Mouse (Mus musculus) large intestine, adult 2 months (tissue): ENCODE results near the gene Hapln4. TPM values are rescaled to one million over a fixed set of nuclear protein-coding genes. Genes with fewer than 3 reads are reported as not detected.
A peak's percentile ranks its signal among the peaks of the same experiment; 100 is the strongest.
"Not testable (repeated sequence)": the region's sequence is repeated elsewhere in the genome, so short reads cannot be mapped to it uniquely, and the experiment has no call there.

Source experiments
- DNase-seq: peaks from one replicate; pipeline ENCODE4 v3.0.0-alpha.2; 2012; ENCODE audit warnings: low read depth, low spot score
- WGBS: fragments of 180-500 bp; shearing (Covaris S2); methylation state at CpG from one replicate; pipeline ENCODE4 v1.1.7; 2018; 5-methylcytosine and 5-hydroxymethylcytosine counted together
- polyA plus RNA-seq: library from polyadenylated mRNA; depleted of rRNA; stranded (reverse); fragments of >200 nt; gene quantifications from 2 replicates; pipeline ENCODE4 v1.2.3, GENCODE M21; 2012; rRNA removed

Gene Hapln4
- polyA plus RNA-seq, result 0.42 and 0.70 TPM in 2 replicates

DNA sequence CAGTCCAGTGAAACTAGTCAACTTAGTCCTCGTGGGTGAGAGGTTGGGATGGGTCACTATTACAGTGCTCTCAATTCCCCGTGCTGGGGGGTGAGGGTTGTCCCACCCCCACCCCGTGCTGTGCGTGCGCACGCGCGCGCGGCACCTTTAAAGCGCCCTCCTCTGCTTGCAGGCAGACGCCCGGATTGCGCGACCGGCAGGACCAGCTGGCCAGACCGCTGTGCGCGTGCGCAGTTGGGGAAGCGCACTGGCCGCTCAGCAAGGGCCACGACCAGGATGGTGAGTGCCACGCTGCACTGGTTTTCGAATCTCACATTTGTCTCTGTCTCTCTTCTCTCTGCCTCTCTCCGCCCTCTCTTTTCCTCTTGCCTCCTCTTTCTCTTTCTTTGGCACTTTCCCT lies at the start of gene Hapln4:
Gene Hapln4, plus strand, starts transcription at position 173 of the 400 bp plus-strand sequence.
- DNase-seq, result no peak
- WGBS, result under 1% methylated on average over 26 of the region's 26 CpGs

DNA sequence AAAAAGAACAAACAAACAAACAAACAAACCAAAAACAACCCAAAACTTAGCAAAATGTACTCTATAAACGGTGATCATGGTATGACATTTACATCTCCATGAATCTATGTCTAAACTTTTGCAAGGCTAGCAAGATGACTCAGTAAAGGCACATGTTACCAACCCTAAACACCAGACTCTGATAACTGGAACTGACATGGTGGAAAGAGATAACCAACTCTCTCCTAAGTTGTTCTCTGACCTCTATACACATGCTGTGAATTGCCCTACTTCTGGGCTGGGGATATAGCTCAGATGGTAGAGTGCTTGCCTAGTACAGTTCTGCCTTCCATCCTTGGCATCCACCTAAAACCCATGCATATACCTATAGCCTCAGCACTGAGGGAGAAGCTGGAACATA lies 45.3 kb upstream of the Hapln4 start:
- no peak for DNase-seq
- WGBS, result 80% methylated on average over 1 of the region's 1 CpGs

DNA sequence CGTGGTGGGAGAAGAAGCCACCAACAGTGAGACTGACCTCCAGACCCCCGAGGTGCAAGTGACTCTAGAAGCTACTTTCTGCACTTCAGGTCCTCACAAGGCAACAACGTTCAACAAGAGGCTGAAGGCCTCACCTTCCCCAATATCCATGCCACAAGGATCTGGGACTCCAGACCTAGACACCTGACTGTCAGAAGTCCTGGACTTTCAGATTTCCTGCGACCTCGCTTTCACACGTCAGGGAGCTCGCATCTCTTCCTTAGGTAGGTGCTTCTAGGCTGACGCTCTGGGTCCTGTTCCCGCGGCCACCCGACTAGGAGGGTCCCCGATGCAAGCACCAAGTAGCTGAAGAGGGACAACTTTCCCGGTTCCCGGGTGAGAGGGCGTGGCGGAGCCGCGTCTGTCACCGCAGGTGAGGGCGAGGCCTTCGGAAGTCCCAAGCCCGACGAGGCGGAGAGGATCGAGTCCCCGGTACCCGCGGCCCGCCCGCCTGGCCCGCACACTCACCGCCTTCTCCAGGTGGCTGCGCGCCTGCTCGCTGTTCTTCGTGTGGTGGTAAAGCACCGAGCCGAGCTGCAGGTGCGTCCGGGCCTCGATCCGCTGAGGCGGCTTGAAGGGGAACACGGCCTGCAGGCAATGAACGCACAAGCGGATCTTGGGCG lies 41.2 kb upstream of the Hapln4 start:
- under 1% methylated on average over 47 of the region's 47 CpGs for WGBS
- DNase-seq, result no peak

DNA sequence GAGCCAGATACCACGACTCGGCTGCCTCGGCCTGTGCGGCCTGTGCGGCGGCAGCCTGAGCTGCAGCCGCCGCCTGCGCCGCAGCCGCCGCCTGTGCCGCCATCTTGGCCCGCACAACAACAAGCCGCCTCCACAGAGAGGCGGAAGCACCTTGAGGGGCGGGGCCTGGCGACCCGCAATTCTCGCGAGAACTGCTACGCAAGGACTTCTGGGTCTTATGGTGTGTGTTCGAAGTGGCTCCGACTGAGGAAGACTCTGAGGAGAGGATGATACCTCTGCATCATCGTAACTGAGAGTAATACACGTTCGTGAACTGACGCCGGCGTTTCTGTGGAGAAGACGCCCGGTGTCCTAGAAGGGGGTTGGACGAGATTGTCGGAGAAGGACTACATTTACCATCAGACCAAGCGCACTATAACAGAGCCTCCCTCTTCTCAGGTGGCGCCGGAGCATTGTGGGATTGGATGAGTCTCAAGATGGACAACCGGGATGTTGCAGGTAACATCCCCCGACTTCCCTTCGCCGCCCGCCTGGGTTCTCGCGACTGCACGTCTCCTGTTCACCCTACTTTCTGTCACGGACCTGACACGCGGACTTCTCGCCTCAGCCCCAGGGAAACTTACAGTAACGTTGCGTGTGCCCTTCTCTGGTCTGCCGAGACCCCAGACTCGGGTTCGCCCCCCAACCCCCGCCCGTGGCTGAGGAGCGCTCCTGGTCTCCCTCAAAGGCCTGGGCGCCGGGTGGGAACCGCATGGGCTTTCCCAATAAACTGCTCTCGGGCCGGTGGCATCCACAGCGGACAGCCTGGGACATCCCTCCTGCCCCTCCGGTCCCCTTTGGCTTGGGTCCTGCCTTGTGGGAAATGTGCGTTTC lies 40.4 kb upstream of the Hapln4 start, which contains the start of the genes Mau2 and Sugp1:
Gene Mau2, minus strand, starts transcription at position 152 of the 873 bp plus-strand sequence.
Gene Sugp1, plus strand, starts transcription at position 231 of the 873 bp plus-strand sequence.
- DNase-seq, result peak; percentile 79
- whole genome bisulfite sequencing, result under 1% methylated on average over 65 of the region's 65 CpGs

DNA sequence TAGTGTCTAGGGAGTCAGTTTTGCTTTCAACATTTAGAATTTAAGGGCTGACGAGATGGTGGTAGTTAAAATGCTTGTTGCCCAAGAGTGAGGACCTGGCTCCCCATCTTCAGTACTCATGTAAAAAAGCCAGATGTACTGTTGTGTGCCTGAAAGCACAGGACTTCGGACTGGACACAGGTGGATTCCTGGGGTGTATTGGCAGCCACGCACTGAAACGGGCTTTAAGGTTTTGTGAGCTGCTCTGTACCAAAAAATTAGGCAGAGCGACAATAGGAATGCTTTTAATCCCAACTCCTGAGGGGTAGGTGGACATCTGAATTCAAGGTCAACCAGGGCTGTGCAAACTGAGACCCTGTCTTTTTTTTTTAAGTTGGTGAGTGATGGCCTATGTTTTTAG lies 39.3 kb upstream of the Hapln4 start:
- WGBS, result 80% methylated on average over 5 of the region's 5 CpGs
- DNase-seq, result no peak

DNA sequence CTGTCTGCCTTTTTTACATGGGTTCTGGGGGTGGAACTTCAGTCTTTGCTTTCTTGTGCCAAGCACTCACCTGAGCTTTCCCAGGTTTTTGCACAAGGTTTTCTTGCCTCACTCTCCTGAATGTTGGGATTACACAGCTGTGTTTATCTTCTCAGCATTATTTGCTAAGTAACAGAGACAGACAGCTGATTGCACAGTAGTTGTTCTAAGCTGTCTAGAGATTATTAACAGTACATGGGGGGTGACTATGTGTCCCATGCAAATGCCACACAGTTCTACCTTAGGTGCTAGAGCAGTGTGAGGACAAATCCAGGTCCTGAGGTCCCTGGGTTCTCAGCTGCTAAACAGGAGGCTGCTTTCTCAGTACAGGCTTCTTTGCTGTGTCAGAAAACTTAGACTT lies 33.6 kb upstream of the Hapln4 start:
- DNase-seq, result no peak

DNA sequence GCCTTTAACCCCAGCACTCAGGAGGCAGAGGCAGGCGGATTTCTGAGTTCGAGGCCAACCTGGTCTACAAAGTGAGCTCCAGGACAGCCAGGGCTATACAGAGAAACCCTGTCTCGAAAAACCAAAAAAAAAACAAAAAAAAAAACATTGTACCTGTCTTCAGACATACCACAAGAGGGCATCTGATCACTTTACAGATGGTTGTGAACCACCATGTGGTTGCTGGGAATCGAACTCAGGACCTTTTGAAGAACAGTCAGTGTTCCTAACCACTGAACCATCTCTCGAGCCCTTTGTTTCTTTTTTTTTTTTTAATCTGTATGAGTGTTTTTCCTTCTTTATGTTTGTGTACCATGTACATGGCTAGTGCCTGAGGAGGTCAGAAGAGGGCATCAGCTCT lies 32.8 kb upstream of the Hapln4 start:
- 95% methylated on average over 5 of the region's 5 CpGs for WGBS
- DNase-seq, result not testable (repeated sequence)

DNA sequence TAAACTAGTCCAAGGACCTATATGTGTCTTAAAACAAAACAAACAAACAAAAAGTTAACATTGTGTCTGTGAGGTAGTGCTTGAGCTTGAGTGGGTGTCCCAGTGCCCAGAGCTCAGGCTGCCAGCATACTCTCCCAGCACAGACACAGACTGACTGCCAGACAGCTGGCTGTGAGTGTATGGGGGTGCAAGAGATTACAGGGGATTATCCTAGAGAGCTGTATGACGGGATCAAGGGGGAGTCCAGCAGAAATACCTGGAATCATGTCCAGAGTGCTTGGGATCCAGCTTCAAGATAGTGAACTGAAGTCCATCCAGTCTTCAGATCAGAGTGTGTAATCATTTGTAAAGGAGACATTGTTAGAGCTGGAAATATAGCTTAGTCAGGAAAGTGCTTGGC lies 25.5 kb upstream of the Hapln4 start:
- no peak for DNase-seq
- 94% methylated on average over 1 of the region's 1 CpGs for WGBS

DNA sequence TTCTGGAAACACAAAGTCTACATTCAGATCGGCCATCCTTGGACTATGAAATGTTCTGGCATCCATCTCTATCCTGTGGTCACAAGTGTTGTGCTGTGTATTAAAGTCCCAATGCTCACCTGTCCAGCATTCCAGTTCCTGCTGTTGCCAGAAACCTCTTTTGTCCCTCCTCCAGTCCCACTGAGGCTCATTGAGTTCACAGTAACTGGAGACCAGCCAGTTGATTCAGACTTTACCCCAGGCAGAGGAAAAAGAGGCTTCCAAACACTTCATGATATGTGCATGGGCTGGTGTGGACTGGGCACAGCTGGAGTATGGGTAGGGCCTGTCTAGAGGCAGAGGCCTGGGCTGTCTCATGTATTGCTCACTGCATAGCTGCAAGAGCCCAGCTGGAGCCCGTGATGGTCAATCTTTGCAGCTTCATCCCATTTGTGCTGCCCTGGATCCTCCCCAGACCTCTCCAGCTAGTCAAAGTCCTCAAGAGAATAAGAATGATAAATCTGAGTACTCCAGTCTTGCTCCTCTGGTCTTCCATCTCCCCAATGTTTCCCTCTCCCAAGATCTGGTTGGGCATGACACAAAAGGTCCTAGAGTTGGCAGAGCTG lies 11.3 kb upstream of the Hapln4 start:
- 82% methylated on average over 2 of the region's 2 CpGs for WGBS
- no peak for DNase-seq

DNA sequence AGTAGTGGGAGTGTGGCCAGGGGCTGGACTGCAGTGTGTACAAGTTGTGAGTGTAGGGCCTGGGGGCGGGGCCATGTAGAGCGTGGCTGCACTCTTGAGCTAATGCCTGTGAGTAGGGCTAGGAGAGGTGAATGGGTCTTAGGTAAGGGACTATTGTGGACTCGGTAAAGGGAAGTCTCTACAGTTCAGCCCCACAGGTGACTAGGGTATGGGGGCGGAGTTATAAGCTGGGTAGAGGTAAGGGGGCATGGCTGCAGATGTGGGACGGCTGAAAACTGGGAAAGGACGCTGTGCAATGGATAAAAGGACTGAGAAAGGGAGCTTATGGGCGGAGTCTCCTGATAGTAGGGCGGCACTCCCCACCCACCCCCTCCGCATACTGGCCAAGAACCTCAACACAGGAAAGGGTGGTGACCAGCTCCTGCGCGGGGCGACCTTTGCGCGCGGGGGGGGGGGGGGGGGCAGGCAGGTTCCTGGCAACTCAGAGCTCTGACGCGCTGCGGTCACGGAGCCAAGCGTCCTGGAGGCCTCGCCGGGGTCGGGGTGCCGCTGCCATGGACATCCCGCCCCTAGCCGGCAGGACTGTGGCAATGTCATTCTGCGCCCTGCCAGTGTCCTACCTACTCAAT lies 10.7 kb upstream of the Hapln4 start, which contains the start of gene Tm6sf2:
Gene Tm6sf2, plus strand, starts transcription at position 484 of the 629 bp plus-strand sequence.
- peak; percentile 27 for DNase-seq
- WGBS, result 7% methylated on average over 27 of the region's 27 CpGs

DNA sequence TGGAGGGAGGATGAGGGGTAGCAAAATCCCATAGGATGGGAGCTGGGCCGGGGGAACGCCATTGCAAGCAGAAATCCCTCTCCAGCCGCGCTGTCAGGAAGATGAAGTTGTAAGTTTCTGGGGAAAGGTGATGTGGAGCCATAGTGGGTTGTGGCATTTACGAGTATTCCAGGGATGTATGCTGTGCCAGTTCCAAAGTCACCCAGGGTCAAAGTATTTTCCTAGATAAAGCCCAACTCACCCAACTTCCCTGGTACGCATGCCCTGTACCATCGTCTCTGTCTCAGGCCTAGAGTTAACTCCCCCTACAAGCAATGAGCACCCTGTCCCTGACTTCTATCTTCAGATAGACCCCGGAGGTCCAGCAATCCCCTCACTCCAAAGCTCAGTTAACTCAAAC lies 10.1 kb upstream of the Hapln4 start:
- WGBS, result 38% methylated on average over 8 of the region's 8 CpGs
- DNase-seq, result no peak

DNA sequence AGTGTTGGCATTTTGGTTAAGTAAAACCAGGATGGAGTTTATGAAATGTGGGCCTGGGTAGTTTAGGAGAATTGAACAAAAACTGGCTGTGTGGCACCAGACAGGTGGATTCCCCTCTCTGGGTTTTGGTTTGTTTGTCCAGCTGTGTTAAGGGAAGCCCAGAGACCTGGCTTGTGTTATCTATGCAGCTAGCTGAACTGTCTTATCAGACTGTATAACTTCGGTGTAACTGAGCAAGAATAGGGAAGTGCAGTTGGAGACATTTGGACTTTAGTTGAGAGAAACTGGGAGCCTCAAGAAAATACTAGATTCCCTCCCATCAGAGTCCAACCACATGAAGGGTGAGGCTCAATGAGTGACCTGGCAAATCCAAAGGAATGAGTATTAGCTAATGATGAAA lies 9.6 kb upstream of the Hapln4 start:
- WGBS, result 28% methylated on average over 1 of the region's 1 CpGs
- DNase-seq, result no peak

DNA sequence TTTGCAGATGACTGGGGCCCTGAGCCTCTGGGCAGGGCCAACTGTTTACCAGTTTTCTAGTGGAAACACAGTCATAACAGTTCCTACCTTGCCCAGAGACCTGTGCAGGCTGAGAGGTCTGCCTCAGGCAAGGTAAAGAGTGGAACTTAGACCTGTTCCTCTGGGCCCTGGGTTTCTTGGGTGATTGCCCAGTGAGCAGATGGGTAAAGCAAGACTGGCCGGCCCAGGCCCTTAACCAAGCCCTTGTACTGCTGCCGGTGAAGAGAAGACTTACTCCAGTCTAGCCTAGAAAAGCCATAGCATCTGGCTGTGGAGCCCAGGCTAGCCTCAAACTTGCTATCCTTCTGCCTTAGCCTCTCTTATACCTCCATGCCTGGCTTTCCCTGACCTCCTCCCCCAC lies 1.3 kb upstream of the Hapln4 start:
- 87% methylated on average over 2 of the region's 2 CpGs for WGBS
- no peak for DNase-seq

DNA sequence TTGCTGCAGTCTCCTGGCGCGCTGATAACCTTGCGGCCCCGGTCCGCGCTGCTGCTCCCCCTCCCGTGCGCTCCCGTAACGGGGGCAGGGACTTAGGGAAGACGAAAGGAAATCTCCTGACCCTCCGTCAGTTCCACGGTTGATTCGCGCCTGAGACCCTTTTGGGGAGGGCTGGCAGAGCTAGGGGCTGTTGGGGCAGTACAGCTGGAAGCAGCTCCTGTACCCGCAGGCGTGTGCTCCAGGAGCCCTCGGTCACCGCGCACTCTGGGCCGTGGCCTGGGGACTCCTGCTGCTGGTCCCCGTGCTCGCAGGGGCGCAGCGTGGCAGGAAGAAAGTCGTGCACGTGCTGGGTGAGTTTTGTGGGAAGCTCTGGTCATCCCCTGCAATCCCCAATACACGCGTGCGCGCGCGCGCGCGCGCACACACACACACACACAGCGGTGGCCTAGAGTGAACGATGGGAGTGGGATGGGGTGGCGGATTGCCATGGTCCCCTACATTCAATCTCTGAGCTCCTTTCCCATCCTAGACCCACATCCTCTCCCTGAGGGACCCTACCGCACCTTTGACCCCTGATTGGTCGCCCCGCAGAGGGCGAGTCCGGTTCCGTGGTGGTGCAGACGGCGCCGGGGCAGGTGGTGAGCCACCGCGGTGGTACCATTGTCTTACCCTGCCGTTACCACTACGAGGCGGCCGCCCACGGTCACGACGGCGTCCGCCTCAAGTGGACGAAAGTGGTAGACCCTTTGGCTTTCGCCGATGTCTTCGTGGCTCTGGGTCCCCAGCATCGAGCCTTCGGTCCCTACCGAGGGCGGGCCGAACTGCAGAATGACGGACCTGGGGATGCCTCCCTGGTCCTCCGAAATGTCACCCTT lies 1.2 kb downstream of the Hapln4 start:
- DNase-seq, result no peak
- WGBS, result 3% methylated on average over 71 of the region's 71 CpGs

DNA sequence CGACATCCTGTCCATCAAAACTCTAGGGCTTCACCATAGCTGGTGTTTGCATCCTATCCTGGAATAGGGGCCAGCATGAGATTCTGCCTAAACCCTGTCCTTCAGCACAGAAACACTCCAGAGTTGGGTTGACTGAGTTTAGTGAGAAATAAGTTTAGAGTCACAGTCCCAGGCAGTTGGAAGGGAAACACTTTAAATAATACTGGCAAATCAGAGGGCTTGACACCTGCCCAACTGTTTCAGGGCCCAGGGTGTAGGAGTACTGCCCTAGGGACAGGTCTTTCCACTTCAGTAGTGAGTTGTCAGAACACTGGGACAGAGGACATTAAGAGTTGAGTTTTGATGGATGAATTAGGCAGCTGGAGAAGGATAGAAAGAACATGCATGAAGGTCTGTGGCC lies 2.9 kb downstream of the Hapln4 start:
- no peak for DNase-seq
- 37% methylated on average over 1 of the region's 1 CpGs for WGBS

DNA sequence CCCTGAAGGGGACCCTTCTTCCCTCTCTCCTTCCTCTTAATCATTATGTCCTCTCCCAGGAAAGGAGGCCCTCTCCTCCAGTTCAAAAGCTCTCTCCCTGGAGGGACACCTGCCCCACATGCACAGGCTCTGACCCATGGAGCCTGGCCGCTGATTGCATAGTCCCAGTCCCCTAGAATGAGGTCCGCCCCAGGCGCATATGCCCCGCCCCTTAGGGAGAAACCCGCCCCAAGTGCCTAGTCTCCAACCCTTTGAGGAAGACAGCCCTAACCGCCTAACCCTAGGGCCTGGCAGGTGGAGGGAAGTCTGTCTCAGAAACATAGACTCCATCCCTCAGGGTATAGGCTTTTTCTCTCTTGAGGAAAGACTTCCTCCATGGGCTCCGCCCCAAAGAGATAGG lies 4.0 kb downstream of the Hapln4 start:
- DNase-seq, result no peak
- WGBS, result 6% methylated on average over 7 of the region's 7 CpGs

DNA sequence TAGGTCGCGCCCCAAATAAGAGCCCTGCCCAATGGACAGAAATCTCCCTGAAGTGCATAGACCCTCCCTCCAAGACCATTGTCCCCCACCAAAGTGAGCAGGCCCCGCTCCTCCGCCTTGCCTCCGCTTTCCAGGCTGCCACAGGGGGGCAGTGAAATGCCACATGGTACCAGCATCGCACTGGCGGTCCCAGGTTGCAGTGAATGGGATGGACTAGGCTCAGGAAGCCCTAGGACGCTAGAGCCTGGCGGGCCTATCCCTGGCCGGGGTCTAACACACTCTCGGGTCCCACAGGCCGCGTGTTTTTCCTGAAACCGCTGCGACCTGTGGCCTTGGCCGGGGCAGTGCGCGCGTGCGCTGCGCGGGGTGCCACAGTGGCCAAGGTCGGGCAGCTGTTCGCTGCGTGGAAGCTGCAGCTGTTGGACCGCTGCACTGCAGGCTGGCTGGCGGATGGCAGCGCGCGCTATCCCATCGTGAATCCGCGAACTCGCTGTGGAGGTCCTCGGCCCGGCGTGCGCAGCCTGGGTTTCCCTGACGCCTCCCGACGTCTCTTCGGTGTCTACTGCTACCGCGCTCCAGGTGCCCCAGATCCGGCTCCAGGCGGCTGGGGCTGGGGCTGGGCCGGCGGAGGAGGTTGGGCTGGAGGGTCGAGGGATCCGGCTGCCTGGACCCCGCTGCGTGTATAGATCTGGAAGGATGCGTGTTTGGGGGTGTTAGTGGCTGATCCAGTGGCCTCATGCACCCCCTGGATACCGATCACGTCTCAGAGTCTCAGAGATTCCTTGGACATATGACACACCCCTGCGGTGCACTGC lies 4.8 kb downstream of the Hapln4 start:
- no peak for DNase-seq
- whole genome bisulfite sequencing, result 5% methylated on average over 56 of the region's 56 CpGs

DNA sequence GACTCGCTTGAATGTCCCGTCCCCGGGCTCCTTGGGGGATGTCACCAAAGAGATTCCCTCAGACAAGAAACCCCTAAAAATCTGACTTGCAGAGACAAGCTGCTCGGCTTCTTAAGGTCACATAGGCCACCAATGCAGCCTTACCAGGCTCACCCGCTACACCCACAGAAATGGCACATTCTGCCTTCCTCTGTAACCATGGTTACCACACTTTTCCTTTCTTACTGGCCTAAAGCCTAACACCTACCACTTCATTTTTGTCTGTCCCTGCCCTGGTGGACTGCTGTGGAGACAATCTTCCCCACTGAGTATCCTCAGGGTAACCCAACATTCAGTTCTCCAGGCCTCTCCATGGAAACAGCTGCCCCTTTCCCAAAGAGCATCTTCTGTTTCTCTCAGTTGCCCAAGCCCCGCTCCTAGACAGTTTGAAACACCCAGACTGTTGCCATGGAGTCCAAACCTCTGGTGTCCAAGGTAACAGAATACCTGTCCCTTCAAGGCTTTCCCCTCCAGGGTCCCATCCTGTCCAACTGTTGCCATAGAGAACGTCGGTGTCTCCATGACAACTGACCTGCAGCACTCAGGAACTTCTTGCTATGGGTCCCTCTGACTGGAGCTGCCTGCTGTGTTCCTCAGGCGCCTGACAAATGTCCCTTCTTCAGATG lies 6.2 kb downstream of the Hapln4 start:
- 64% methylated on average over 9 of the region's 9 CpGs for WGBS
- no peak for DNase-seq
